Mouse (Mus musculus) kidney, embryonic 15.5 days (tissue): ENCODE results near the gene Ms4a6b. TPM values are rescaled to one million over a fixed set of nuclear protein-coding genes. Genes with fewer than 3 reads are reported as not detected.
"Not testable (repeated sequence)": the region's sequence is repeated elsewhere in the genome, so short reads cannot be mapped to it uniquely, and the experiment has no call there.

Source experiments
- ATAC-seq: fragments of 200-750 bp; cut with Nextera tagmentation; replicated peaks from 2 replicates; pipeline ENCODE4 v1.8.0; 2017; ENCODE audit warnings: moderate TSS enrichment; ENCODE audit not compliant: low FRiP score
- H3K27ac ChIP-seq: fragments of 300-500 bp; sonication (generic); 2 replicates; pipeline ENCODE4 v1.5.1; 2015; ENCODE audit warnings: mild to moderate bottlenecking, inconsistent platforms
- H3K27me3 ChIP-seq: fragments of 300-500 bp; sonication (generic); 2 replicates; pipeline ENCODE4 v1.6.1; 2015; ENCODE audit warnings: inconsistent platforms
- H3K36me3 ChIP-seq: fragments of 300-500 bp; sonication (generic); 2 replicates; pipeline ENCODE4 v1.6.1; 2015; ENCODE audit warnings: inconsistent platforms
- H3K4me1 ChIP-seq: fragments of 300-500 bp; sonication (generic); 2 replicates; pipeline ENCODE4 v1.6.1; 2015; ENCODE audit warnings: inconsistent platforms
- H3K4me2 ChIP-seq: fragments of 300-500 bp; sonication (generic); 2 replicates; pipeline ENCODE4 v1.6.1; 2015; ENCODE audit warnings: moderate library complexity, mild to moderate bottlenecking, inconsistent platforms
- H3K4me3 ChIP-seq: fragments of 300-500 bp; sonication (generic); replicated peaks from 2 replicates; pipeline ENCODE4 v1.5.1; 2015; ENCODE audit warnings: mild to moderate bottlenecking, inconsistent platforms
- H3K9ac ChIP-seq: fragments of 300-500 bp; sonication (generic); 2 replicates; pipeline ENCODE4 v1.6.1; 2015; ENCODE audit warnings: mild to moderate bottlenecking, inconsistent platforms
- H3K9me3 ChIP-seq: fragments of 300-500 bp; sonication (generic); replicated peaks from 2 replicates; pipeline ENCODE4 v1.6.1; 2016; ENCODE audit warnings: inconsistent platforms
- WGBS: fragments of 180-500 bp; shearing (Covaris S2); methylation state at CpG from one replicate; pipeline ENCODE4 v1.1.7; 2015; ENCODE audit warnings: mixed read lengths; 5-methylcytosine and 5-hydroxymethylcytosine counted together
- polyA plus RNA-seq: library from polyadenylated mRNA; unstranded; fragments of >200 nt; fragmentation: Nextera tagmentation; extraction: Ambion mirVana; gene quantifications from 2 replicates; pipeline ENCODE4 v1.2.1, GENCODE M21; 2015

Ms4a6b gene
- polyA plus RNA-seq, 1 experiment from 2014 or later, result 3.8 TPM

- WGBS, result 23% methylated on average over 2 of the region's 2 CpGs
- Histone ChIP-seq H3K9me3 (no peaks in the 10 kb centered on the region), H3K9ac (no peak overlapping the region), H3K4me1 (no peaks in the 10 kb centered on the region), H3K27ac (no peak overlapping the region), H3K36me3 (no peaks in the 10 kb centered on the region), H3K27me3 (no peaks in the 10 kb centered on the region), H3K4me2 (no peak overlapping the region), H3K4me3 (no peak overlapping the region)
- ATAC-seq, result no peak; the same call in 1 of the 2 replicates
Observed at GRCm38 (mm10) chr19:11537336-11537735, 21.0 kb downstream of the Ms4a6b start.

- 77% methylated on average over 1 of the region's 1 CpGs for WGBS
- H3K4me1 ChIP-seq, ATAC-seq: not testable (repeated sequence)
Observed at GRCm38 (mm10) chr19:11540166-11540821, 24.0 kb downstream of the Ms4a6b start.

GRCm38 (mm10) chr19:11544383-11544782 lies 28.1 kb downstream of the Ms4a6b start:
- not testable (repeated sequence) for H3K4me3 ChIP-seq, H3K27me3 ChIP-seq, H3K36me3 ChIP-seq, H3K9ac ChIP-seq, ATAC-seq, H3K27ac ChIP-seq, H3K4me1 ChIP-seq, H3K4me2 ChIP-seq, H3K9me3 ChIP-seq
- WGBS, result 86% methylated on average over 2 of the region's 2 CpGs

More at GRCm38 (mm10) chr19:11540166-11540821, 24.0 kb downstream of the Ms4a6b start:
- not testable (repeated sequence) for H3K4me3 ChIP-seq, H3K27me3 ChIP-seq, H3K4me2 ChIP-seq, H3K27ac ChIP-seq, H3K9ac ChIP-seq, H3K9me3 ChIP-seq, H3K36me3 ChIP-seq

- H3K36me3 ChIP-seq, result no peaks in the 10 kb centered on the region
- no peak overlapping the region for H3K4me2 ChIP-seq
- H3K4me1 ChIP-seq, result no peaks in the 10 kb centered on the region
- no peaks in the 10 kb centered on the region for H3K9me3 ChIP-seq
- no peak overlapping the region for H3K27ac ChIP-seq
- no peak overlapping the region for H3K4me3 ChIP-seq
- H3K9ac ChIP-seq, result no peak overlapping the region
- no peaks in the 10 kb centered on the region for H3K27me3 ChIP-seq
- no peak for ATAC-seq
Observed at GRCm38 (mm10) chr19:11547911-11548310, 31.6 kb downstream of the Ms4a6b start.

GRCm38 (mm10) chr19:11554726-11555125 lies 38.4 kb downstream of the Ms4a6b start:
- Histone ChIP-seq H3K27me3 (no peaks in the 10 kb centered on the region), H3K4me2 (no peak overlapping the region), H3K4me1 (no peaks in the 10 kb centered on the region), H3K9ac (no peak overlapping the region), H3K36me3 (no peaks in the 10 kb centered on the region), H3K4me3 (no peak overlapping the region), H3K9me3 (no peaks in the 10 kb centered on the region), H3K27ac (no peak overlapping the region)
- no peak for ATAC-seq
- 93% methylated on average over 5 of the region's 5 CpGs for WGBS

GRCm38 (mm10) chr19:11559560-11559959 lies 43.2 kb downstream of the Ms4a6b start:
- not testable (repeated sequence) for H3K4me1 ChIP-seq, ATAC-seq, H3K9ac ChIP-seq, H3K4me3 ChIP-seq, H3K9me3 ChIP-seq, H3K27me3 ChIP-seq, H3K27ac ChIP-seq, H3K36me3 ChIP-seq, H3K4me2 ChIP-seq

GRCm38 (mm10) chr19:11574965-11575364 lies 58.7 kb downstream of the Ms4a6b start:
- Histone ChIP-seq H3K9me3 (no peaks in the 10 kb centered on the region), H3K27me3 (no peaks in the 10 kb centered on the region), H3K9ac (no peak overlapping the region), H3K27ac (no peak overlapping the region), H3K4me2 (no peak overlapping the region), H3K4me3 (no peak overlapping the region), H3K36me3 (no peaks in the 10 kb centered on the region), H3K4me1 (no peaks in the 10 kb centered on the region)
- no peak for ATAC-seq
- WGBS, result 89% methylated on average over 8 of the region's 8 CpGs

Other genes with a start within 250 kb of the Ms4a6b start
- not detected in 2 replicates for gene Ms4a5, start 232.6 kb upstream of the Ms4a6b start, polyA plus RNA-seq
- gene Ms4a14, start 202.1 kb upstream of the Ms4a6b start, polyA plus RNA-seq, result 0.06 TPM in 2 replicates
- 5.1 TPM in 2 replicates for gene Ms4a7, start 180.4 kb upstream of the Ms4a6b start, polyA plus RNA-seq
- 3.9 and 6.2 TPM in 2 replicates for gene Ms4a4a, start 141.0 kb upstream of the Ms4a6b start, polyA plus RNA-seq
- gene Ms4a4c, start 111.7 kb upstream of the Ms4a6b start, polyA plus RNA-seq, result 1.1 and 1.9 TPM in 2 replicates
- 0.06 TPM in 1 of 2 replicates, not detected in the other for gene Ms4a4b, start 73.0 kb upstream of the Ms4a6b start, polyA plus RNA-seq
- 5.1 and 5.2 TPM in 2 replicates for gene Ms4a6c, start 47.1 kb upstream of the Ms4a6b start, polyA plus RNA-seq
- gene Gm8369, start 30.6 kb upstream of the Ms4a6b start, polyA plus RNA-seq, result not detected in 2 replicates
- gene Ms4a4d, start 20.3 kb downstream of the Ms4a6b start, polyA plus RNA-seq, result 0.10 and 0.30 TPM in 2 replicates
- 2.8 and 4.2 TPM in 2 replicates for gene Ms4a6d, start 88.3 kb downstream of the Ms4a6b start, polyA plus RNA-seq
- gene Ms4a2, start 107.2 kb downstream of the Ms4a6b start, polyA plus RNA-seq, result 1.3 and 2.0 TPM in 2 replicates
- gene Ms4a3, start 124.3 kb downstream of the Ms4a6b start, polyA plus RNA-seq, result 0.17 and 0.55 TPM in 2 replicates
- gene Oosp2, start 144.0 kb downstream of the Ms4a6b start, polyA plus RNA-seq, result not detected in 2 replicates
- not detected in 2 replicates for gene Oosp1, start 174.6 kb downstream of the Ms4a6b start, polyA plus RNA-seq
- gene Oosp3, start 180.5 kb downstream of the Ms4a6b start, polyA plus RNA-seq, result not detected in 2 replicates
- gene Gif, start 231.0 kb downstream of the Ms4a6b start, polyA plus RNA-seq, result not detected in 2 replicates